Mouse (Mus musculus): ENCODE results near the gene Cask. TPM values are rescaled to one million over a fixed set of nuclear protein-coding genes. Genes with fewer than 3 reads are reported as not detected.

The Cask gene
- total RNA-seq, 2 experiments from 2014 or later: 26.0 to 32.9 TPM

DNA sequence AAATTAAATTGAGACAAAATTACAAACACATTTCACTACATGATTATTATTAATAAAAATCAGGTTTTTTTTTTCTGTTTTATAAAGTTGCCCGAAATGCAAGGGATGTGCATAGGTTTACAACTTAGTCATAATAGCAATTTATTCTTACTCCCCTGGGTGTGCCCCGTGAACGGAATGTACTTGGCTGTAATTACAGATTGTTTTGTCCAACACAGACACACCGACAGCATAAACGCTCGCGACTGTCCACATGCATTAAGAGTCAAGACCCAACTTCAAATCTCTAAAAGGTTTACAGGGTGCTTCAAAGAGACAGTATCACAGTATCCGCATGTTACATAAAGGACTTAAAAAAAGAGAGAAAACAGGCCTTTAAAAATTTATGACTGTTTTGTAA, 329.9 kb downstream of the Cask start:
- no peak for DNase-seq (ENCODE audit: low spot score in 2 of 2)

DNA sequence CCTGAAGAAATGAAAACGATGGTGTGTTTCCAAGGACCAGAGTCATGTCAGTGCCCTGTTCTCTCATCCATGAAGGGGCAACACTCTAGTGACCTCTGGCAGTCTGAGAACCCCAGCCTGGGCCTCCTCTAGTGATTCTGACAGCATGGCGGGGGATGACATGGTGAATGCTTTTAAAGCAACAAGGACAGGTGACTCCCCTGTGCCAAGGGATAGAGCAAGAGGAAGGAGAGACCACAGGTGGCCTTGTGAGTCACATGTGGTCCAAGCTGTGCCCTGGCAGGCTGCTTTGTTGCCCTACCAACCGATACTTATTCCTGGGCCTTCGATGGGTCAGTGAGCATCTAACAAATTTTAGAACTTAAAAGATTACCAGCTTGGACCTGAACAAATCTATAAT, 330.6 kb downstream of the Cask start:
- DNase-seq (ENCODE audit: low spot score in 2 of 2): no peak

DNA sequence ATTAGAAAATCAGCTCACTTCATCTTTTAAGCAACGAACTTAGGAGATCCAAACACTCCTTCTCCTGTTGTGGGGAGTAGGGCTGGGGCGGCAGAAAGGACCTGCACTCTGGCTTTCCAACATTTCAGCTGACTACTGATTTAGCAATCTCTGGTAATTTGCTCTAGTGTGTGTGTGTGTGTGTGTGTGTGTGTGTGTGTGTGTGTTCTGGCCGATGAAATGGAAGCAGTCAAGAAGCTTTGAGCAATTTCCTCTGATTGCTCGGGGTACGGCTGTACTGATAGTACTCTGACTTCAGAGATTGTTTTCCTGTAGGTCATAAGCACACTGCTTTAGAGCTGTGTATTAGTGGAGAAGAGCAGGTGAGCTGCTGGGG, 331.8 kb downstream of the Cask start:
- no peak for DNase-seq (ENCODE audit: low spot score in 2 of 2)

DNA sequence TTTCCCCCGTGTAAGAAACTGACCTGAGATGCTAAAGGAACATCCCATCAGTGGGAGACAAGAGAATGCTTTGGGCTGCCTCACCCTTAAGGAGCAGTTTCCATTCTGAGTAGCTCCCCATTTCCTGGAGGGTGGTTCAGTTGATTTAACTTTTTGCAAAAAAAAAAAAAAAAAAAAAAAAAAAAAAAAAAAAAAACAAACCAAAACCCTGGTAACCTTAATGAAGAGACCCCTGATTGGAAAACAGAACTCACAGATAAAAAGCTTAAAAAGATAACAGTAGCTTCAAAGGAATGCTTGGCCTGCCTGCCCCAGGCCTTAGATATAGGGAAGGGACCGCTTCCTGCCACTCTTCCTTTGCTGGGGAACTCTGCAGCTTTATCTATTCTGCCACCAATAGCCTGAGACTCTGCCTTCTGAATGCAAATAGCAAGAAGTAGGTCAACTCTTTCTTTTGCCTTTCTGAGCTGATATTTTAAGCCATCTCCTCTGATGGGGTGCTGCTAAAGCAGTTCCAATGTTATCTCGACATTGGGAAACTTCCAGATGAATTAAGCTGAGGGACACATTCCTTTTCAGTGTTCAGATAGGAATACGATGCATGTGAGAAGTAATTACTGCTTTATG, 332.3 kb downstream of the Cask start:
- no peak for DNase-seq (ENCODE audit: low spot score in 2 of 2)

DNA sequence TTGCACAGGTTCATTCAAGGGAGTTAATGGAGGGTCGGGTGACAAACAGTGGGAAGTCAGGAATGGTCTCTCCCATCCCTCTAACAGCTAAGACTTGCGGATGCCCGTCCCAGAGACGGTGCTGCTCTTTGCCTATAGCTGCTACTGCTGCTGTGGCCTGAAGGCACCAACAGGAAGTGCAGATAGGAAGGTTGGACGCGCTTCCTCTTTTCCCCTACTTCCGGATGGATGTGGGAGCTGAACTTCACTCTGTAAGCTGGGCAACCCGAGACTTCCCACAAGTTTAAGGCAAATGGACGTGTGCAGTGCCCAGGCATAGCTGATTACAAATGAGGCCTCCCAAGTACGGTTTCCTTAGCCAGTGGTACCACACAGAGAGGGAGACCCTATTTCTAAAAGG, 333.1 kb downstream of the Cask start:
- no peak for DNase-seq (ENCODE audit: low spot score in 2 of 2)

DNA sequence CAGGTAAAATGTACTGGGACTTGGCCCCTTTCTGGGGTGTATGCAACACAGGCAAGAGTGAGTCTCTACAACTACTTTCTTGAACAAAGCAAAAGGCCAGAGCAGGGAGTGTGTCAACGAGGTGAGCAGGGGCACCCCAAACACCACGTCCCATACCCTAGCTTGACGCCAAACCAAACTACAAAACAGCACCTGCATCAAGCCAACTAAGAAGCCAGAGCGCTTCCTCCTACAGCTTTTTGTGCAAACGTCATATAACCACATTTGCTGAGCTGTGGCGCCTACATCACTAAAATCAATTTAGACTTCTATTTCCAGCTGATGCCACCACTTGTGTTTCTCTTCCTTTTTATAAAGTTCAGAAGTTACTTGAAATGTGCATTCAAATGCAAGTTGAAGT, 334.7 kb downstream of the Cask start:
- DNase-seq (ENCODE audit: low spot score in 2 of 2): no peak

DNA sequence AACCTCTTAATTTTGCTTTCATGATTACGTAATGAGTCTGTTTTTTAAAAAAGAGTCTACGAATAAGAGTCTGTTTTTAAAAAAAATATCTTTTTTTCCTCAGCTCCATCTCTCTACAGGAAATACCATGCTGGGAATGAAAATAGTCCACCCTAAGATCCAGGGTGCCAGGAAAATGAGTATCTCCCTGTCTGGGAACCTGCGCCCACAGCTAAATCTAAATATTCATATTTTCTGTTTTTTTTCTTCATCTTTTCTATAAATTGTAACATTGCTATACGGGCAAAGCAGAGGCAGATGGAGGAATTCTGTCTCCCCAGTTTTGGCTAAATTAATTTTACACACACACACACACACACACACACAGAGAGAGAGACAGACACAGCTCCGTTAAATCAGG, 337.3 kb downstream of the Cask start:
- no peak for DNase-seq (ENCODE audit: low spot score in 2 of 2)

DNA sequence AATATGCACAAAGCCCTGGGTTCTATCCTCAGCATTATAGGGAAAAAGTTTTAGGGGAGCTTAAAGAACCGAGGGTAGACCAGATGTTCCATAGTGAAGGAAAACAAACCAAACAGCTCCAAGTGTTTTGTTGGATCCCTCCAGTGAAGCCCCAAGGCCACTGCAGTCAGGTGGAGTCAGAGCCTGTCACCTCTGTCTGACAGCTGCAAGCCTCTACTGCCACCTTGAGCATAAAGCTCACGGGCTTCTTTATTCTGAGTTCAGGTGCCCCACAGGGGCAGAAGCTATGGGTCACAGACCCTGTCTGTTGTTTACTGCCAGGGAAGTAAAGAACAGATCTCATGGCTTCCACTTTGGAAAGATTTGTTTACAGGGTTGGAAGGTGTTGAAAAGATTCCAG, 338.0 kb downstream of the Cask start:
- DNase-seq (ENCODE audit: low spot score in 2 of 2): no peak

DNA sequence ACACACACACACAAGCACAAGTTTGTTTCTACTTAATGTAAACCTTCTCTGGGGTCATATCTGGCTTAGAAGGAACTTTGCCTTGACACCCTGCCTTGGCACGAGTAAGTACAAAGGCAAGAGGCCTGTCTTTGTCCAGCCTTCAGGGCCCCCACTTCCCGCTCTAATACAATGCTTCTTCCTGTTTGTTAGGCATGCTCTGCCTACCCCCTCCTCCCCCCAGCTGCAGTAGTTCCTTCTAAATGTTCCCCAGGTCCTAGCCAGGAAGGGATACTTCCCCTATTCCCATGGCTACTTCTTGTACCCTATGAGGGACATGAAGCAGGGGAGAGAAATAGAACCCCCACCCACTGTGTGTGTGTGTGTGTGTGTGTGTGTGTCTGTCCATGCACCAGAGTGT, 344.8 kb downstream of the Cask start:
- DNase-seq (ENCODE audit: low spot score in 2 of 2): no peak

DNA sequence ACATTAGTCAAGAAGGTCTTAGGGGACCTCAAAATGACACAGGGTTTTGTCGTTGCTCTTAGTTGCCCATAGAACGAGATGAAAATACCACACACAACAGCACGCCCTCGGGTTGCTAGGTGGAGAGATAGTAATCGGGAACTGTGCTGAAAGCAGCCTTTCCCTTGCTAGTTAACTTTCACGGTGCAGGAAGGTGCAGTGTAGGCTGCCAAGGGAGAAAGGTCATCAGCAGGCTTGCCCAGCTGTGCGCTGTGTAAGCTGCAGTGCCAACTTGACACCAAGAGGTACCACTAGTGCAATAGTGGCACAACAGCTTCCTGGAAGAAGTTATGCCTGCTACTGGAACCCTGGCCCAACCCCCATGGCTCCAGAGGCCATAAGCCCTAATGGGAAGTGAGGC, 346.8 kb downstream of the Cask start:
- DNase-seq (ENCODE audit: low spot score in 2 of 2): no peak

DNA sequence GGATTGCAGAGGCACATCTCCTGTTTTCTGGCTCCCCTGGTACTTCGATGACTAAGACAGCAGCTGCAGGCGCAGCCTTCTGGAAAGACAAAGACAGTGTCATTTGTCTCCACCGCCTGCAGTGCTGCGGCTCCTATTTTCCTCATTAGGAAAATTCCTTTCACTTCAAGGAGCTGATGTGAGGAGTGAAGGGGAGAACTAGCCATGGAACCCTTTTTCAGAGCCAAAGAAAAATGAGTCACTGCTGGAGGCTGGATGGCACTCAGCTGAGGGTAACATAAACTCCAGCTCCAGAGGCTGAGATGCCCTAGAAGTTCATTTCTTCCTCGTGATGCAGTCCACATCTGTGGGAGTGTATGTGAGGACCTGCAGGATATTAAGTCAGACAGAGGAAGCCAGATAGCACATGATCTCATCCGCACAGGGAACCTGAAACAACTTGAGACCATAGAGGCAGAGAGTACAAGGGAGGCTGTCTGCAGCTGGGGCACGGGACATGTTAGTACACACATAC, 348.2 kb downstream of the Cask start:
- no peak for DNase-seq (ENCODE audit: low spot score in 2 of 2)

DNA sequence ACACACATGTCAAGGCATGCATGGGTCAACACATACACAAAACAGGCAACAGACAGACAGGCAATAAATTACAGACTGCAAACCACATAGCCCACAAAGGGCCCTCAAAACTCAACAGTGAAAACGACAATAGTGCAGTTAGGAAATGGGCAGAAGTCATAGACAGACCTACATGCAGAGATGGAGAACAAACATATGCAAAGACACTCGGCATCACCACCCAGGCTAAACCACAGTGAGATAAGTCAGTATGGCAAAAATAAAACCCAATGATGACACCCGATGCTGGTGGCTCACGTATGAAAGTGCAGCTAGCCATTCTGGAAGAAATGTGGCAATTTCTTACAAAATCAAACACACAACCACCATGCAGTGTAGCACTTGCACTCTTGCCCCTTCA, 350.9 kb downstream of the Cask start:
- DNase-seq (ENCODE audit: low spot score in 2 of 2): no peak

DNA sequence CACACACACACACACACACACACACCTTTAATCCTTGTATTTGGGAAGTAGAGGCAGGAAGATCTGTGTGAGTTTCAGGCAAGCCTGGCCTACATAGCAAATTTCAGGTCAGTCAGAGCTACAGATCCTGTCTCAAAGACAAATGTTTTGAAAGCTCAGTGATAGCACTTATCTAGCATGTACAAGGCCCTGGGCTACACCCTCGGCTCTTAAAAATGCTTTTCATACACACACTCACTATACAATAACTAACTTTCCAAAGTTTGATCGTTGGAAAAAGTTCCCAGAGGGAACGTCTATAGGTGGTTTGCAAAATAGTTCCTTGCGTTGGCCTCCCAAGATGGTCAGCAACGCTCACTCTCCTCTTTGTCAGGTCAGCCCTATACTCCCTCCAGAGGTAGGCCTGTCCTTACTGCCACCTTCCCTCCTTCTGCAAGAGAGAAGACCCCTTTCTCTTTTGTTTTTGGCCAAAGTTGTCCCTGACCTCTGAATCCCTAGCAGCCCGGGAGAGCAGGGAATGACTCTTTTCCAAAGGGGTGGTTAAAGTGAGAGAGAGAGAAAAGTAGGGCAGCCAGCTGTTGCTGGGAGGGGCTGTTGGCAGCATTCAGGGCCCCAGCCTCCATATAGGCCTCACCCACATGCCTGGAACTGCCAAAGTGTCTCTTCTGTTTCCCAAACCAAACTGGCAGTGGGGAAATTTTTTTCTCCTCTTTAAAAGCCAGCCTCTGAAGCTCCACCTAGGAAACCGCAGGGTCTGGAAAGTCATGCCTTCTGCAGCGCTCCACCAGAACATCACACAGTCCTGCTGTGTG, 356.1 kb downstream of the Cask start:
- no peak for DNase-seq (ENCODE audit: low spot score in 2 of 2)

DNA sequence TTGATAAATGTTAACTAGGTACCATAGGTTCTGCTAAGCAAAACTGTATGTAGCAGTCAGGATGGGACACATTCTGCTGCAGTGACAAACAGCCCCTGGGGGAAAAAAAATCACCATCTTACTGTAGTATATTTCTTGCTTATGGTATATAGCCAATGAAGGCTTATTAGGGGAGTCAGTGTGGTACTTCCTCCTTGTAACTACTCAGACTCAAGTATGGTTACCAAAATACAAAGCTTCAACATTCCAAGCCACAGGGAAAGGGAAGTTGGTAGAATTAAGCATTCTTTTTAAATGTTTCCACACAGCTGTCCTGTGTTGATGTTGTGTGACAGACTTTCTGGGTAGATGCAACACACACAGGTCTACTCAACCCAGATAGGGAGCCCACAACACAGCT, 358.2 kb downstream of the Cask start:
- DNase-seq (ENCODE audit: low spot score in 2 of 2): no peak

DNA sequence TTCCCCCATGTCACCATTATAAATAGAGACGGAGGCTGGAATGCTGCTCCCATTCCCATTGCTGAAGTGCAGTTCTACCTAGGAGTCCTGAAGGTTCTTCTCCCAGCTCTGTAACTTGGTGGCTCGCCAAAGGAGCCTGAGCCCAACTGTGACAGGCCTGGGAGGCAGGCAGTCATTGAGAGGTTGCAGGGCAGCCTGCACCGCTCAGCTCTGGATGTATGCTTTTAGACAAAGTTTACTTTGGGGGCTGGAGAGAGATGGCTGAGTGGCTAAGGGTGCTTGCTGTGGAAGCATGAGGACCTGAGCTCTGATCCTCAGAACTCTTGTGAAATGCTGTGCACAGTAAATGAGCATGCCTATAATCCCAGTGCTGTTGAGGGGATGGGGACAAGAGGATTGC, 360.2 kb downstream of the Cask start:
- DNase-seq (ENCODE audit: low spot score in 2 of 2): no peak

DNA sequence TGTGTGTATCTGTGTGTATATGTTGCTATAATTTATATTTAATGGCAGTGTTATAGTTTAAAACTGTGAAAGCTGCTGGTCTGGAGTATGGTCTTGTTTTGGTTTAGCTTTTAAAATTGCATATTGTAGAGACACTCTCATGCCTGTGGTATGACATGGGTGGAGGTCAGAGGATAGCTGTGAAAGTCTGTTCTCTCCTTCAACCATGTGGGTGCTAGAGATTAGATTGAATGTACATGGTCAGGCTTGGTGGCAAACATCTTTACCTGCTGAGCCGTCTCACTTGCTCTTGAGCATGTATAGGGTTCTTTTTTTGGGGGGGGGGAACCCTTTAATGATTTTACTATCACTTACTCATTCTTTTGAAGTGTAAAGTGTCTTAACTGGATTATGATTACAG, 361.4 kb downstream of the Cask start:
- no peak for DNase-seq (ENCODE audit: low spot score in 2 of 2)

DNA sequence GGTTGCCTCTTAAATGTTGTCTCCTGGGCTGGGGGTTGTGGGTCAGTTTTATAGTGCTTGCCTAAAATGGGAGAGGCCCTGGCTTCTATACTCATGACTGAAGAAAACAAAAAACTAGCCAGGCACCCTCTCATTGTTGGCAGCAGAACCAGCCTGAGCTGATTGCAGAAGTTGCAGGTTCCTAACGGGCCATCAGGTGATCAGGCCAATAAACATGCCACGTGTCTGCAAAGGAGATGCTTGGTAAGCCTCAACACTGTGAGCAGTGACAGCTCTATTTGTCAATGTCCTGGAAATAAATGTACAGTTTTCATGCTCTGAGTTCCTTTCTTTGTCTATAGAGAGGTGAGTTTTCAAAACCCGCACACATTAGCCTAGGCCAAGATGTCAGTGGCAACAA, 362.2 kb downstream of the Cask start:
- no peak for DNase-seq (ENCODE audit: low spot score in 2 of 2)

DNA sequence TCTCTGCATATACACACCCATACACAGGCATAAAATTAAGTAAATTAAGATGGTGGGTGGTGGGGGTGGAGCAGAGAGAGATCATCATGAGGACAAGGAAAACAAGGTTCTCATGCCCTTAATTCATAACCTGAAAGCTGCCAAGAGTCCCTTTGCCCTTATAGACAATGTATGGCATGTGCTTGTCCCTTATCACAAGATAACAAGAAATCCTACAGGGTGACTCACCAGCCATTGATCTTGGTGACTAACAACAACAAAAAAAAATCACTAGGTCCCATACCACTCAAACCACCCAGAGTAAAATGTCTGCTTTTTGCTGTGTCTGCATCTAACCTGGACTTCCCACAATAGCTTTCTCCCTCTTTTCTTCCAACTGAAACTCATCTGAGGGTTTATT, 366.7 kb downstream of the Cask start:
- no peak for DNase-seq (ENCODE audit: low spot score in 2 of 2)

DNA sequence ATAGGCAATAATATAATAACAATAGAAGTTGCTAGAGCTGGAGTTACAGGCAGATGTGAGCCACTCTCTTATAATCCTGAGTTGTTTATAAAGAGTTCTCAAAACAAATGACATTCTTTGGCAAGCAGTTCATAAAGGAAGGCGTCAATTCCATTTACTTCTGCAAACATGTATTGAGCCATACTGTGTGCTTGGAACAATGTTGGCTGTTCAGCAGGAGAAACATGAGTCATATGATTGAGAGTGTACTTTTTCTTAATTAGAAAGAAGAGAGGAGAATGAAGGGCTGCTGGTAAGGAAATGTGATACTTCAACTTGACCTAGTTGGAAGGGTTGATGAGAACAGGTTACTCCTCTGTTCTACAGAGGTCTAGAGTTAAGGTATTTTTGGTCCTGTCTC, 368.6 kb downstream of the Cask start:
- DNase-seq (ENCODE audit: low spot score in 2 of 2): no peak

DNA sequence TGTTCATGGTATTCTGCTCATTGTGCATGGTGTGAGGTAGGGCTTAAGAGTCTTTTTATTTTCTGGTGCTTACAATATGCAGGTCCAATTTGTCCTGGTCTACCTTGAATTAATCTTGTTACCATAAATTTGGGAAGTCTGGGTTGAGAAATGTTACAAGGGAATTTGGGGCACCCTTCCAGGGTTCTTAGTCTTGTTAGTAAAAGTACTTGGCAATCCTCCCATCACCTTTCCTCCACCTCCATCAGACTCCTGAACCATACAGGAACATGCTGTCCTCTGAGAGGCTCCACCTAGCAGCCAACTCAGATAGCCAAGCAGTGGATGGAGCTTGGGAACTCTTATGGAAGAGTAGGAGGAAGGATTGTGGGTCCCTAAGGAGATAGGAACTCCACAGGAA, 371.6 kb downstream of the Cask start:
- DNase-seq (ENCODE audit: low spot score in 2 of 2): no peak

DNA sequence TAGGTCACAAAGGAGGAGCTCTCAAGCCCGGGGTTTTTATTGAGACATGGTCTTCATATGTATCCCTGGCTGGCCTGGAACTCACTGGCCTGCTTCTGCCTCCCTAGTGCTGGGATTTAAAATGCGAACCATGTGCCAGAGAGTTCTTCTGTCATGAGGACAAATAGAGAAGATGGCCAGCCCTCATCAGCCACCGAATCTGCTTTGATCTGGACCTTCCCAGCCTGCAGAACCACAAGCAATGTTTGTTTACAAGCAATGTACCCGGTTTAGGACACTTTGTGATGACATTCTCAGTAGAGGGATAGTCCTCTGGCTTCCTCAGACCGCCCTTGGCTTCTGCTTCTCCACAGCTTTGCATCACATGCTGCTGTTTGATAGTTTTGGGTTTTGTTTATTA, 372.9 kb downstream of the Cask start:
- DNase-seq (ENCODE audit: low spot score in 2 of 2): no peak

DNA sequence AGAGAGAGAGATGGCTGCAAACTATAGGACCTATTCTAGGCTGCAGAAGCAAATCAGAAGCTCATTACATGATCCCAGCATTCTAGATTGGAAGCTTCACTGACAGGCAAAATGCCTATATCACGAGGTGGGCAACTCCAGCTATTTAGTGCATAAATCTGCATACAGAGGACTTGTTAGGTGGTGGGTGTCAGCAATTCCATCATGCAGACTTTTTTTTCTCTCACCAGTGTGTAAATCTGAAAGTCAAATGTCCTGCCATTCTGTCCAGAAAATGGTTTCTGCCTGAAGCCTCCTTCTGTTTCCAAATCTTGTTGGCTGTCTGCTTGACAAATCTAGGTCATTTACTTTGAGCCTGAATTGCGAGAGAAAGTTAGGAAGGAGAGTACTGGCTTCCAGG, 373.6 kb downstream of the Cask start:
- DNase-seq (ENCODE audit: low spot score in 2 of 2): no peak

DNA sequence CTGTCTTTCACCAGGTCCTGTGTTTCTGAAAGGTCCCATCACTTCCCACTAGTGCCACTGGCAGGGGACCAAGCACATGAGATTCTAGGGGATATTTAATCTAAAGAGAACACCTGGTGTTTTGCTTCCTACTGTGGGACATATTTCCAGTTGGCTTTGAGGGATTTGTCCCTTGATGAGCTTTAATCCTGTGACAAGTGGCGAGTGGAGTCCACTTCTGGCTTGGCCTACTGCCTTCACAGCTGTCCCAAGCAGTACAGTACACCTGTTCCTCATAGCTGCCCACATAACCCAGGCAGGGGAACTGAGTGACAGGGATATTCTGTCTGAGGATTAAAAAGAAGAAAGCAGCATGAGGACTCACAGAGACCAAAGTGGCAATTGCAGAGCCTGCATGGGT, 375.8 kb downstream of the Cask start:
- no peak for DNase-seq (ENCODE audit: low spot score in 2 of 2)
